Comparison of ENCODE assay signal across 22 mouse cellular contexts in the genomic region with DNA sequence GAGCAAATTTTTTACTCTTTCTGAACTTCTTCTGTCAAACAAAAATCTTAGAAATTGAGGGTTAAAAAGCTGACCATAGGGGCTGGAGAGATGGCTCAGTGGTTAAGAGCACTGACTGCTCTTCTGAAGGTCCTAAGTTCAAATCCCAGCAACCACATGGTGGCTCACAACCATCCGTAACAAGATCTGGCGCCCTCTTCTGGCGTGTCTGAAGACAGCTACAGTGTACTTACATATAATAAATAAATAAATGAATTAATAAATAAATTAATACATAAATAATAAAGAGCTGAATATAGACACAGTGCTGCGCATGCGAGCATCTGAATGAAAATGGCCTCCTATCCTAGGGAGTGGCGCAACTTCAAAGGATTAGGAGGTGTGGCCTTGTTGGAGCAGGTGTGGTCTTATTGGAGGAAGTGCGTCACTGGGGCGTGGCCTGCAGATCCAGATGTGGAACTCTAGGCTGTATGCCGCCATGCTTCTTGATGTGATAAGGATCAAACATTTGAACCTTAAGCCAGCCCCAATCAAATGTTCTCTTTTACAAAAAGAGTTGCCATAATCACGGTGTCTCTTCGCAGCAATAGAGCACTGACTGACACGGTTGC. TPM values are rescaled to one million over a fixed set of nuclear protein-coding genes. Genes with fewer than 3 reads are reported as not detected.
A peak's percentile ranks its signal among the peaks of the same experiment; 100 is the strongest.
DNase-seq lines count a peak whose midpoint lies in the region; ATAC-seq and TF ChIP-seq lines count a peak whose summit lies in the region.
"Had no signal": no experiment of that assay in that cellular context is flagged by ENCODE, and none has a peak within 500 bp of the region (broad histone marks: within the 10 kb centered on the region; RNA-seq: fewer than 3 reads in every experiment).

No protein-coding gene starts in this region.

- no peak overlapping the region for H3K4me3 ChIP-seq in kidney, postnatal 0 days (replicated peaks; ENCODE audit: low read depth, low read length)
- H3K4me3 ChIP-seq: embryonic facial prominence, embryonic 10.5 days; erythroblast, embryonic 14.5 days; heart, embryonic 13.5 days; hindbrain, embryonic 10.5 days; liver, embryonic 15.5 days; midbrain, embryonic 12.5 days had no signal

- WGBS in kidney, postnatal 0 days = 93% methylated on average over 12 of the region's 12 CpGs

- H3K27me3 ChIP-seq in kidney, postnatal 0 days (ENCODE audit: insufficient read depth, low read length) = no peaks in the 10 kb centered on the region
- H3K27me3 ChIP-seq: heart, embryonic 13.5 days; liver, embryonic 15.5 days; midbrain, embryonic 12.5 days had no signal

- TF ChIP-seq CTCF in kidney, postnatal 0 days (IDR thresholded peaks at IDR 0.05; ENCODE audit: low read depth) = peak; percentile 46

- H3K9ac ChIP-seq in kidney, postnatal 0 days (ENCODE audit: low read depth, low read length) = no peak overlapping the region
- H3K9ac ChIP-seq: liver, embryonic 15.5 days; midbrain, embryonic 12.5 days had no signal

- DNase-seq in CD4-positive, CD25-positive, alpha-beta regulatory T cell, adult 2 months (ENCODE audit: low read depth, low spot score) = peak; percentile 29
- DNase-seq in kidney, postnatal 0 days (ENCODE audit: low spot score) = no peak
- DNase-seq in kidney, postnatal 25 days = no peak
- DNase-seq in 416B (ENCODE audit: low read depth) (peak; percentile 64), ZHBTc4 (ENCODE audit: low read depth, low spot score) (peak; percentile 97), MN1 (ENCODE audit: low spot score) (no peak)
- DNase-seq in urinary bladder, postnatal 25 days (ENCODE audit: low spot score) = no peak
- DNase-seq: adrenal gland, postnatal 36 days; cerebellum, postnatal 36 days; gastrocnemius, postnatal 14 days; kidney, postnatal 36 days; left cerebral cortex, postnatal 4 days; right cerebral cortex, postnatal 25 days had no signal

- no peaks in the 10 kb centered on the region for H3K9me3 ChIP-seq in kidney, postnatal 0 days (replicated peaks; ENCODE audit: low read length)
- H3K9me3 ChIP-seq: embryonic facial prominence, embryonic 10.5 days; heart, embryonic 13.5 days; hindbrain, embryonic 10.5 days; liver, embryonic 15.5 days; midbrain, embryonic 12.5 days had no signal

- H3K4me1 ChIP-seq in kidney, postnatal 0 days (replicated peaks; ENCODE audit: insufficient read depth, low read length) = peaks cover 11% of the 10 kb centered on the region

- no peak for ATAC-seq in CD4-positive, CD25-positive, alpha-beta regulatory T cell, adult 4 months
- ATAC-seq in kidney, postnatal 0 days (replicated peaks; ENCODE audit: low FRiP score, low read depth) = no peak
- ATAC-seq: intestine, embryonic 16.5 days had no signal

- H3K4me2 ChIP-seq in kidney, postnatal 0 days (ENCODE audit: low read length) = no peak overlapping the region
- H3K4me2 ChIP-seq: heart, embryonic 13.5 days; liver, embryonic 15.5 days; midbrain, embryonic 12.5 days had no signal

- no peak overlapping the region for H3K27ac ChIP-seq in kidney, postnatal 0 days
- H3K27ac ChIP-seq: embryonic facial prominence, embryonic 10.5 days; heart, embryonic 13.5 days; hindbrain, embryonic 10.5 days; macrophage; midbrain, embryonic 12.5 days had no signal

- H3K36me3 ChIP-seq in kidney, postnatal 0 days (ENCODE audit: insufficient read depth, low read length) = no peaks in the 10 kb centered on the region
- H3K36me3 ChIP-seq: embryonic facial prominence, embryonic 10.5 days; heart, embryonic 13.5 days; liver, embryonic 15.5 days; midbrain, embryonic 12.5 days had no signal

RNA-seq across cellular contexts. Expression of a gene that starts 12.2 kb away (rescaled TPM):
- 1 to 10 TPM; 4.8 to 6.2 TPM for polyA plus RNA-seq in CD4-positive, CD25-positive, alpha-beta regulatory T cell, adult 4 months (2017; shearing (Covaris generic))
- polyA plus RNA-seq in kidney, postnatal 0 days (2015; fragmentation: Nextera tagmentation; extraction: Ambion mirVana) = 51.9 and 55.0 TPM in 2 replicates

RNA-seq across cellular contexts. Expression of a gene that starts 49.0 kb away (rescaled TPM):
- not detected for polyA plus RNA-seq in CD4-positive, CD25-positive, alpha-beta regulatory T cell, adult 4 months (2017; shearing (Covaris generic))
- not detected in 2 replicates for polyA plus RNA-seq in kidney, postnatal 0 days (2015; fragmentation: Nextera tagmentation; extraction: Ambion mirVana)
- polyA plus RNA-seq: erythroblast, embryonic 14.5 days; heart, embryonic 13.5 days; hindbrain, embryonic 10.5 days; intestine, embryonic 16.5 days; liver, embryonic 15.5 days; macrophage; midbrain, embryonic 12.5 days had no signal

Comparison
In these comparisons a context has a peak if more than half of its experiments do, and no peak if none do; other contexts are left out.
1. DNase-seq: peak in CD4-positive, CD25-positive, alpha-beta regulatory T cell, adult 2 months (single experiment), 416B (single experiment) and ZHBTc4 (single experiment); none in kidney, postnatal 0 days (single experiment), kidney, postnatal 25 days (0 of 2), MN1 (single experiment) and urinary bladder, postnatal 25 days (single experiment).